Mouse (Mus musculus) cerebellum, postnatal 10 days (tissue): ENCODE data around the gene Mlf2.
"Not testable (repeated sequence)": the region's sequence is repeated elsewhere in the genome, so short reads cannot be mapped to it uniquely, and the experiment has no call there.

Experiments used
- DNase-seq, 2 experiments: peaks; one replicate each; pipeline ENCODE4 v3.0.0; 2021; ENCODE audit warnings: mixed read lengths in 2 of 2

Gene Mlf2

DNA sequence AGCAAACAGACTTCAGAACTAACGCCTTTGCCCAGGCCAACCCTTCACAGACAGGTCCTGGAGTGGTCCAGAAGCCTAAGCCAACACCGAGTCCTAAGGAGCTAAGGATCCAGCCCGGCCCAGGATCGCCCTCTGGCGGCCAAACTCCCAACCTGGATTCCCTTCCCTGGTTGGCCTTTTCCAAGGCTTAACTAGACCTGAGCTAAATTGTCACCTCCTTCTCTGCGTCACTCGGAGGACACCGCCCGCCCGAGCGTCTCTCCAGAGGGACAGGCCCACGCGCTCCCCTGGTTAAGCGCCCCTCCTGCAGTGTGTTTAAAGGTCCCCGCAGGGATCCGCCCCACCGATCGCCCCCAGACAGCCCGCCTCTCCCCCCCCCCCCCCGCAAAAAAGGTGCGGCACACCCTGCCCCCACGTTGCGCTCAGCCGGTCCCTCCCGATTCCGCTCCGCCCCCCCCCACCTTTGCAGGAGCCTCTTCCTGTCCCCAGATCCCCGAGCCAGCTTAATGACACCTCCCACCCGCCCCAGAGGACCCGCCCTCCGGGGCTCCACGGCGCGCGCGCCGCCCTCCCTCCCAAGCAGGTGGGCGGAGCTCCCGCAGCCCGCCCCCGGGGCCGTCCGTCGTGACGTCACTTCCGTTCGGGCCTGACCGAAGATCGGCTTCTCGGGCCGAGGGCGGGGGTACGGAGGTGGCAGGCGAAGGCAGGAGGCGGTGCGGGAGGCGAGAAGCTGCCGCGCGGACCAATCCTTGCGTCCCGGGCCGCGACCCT is at the start of gene Mlf2:
Gene Mlf2, plus strand, starts transcription at position 633 of the 771 bp plus-strand sequence.
- peak; percentile 100 for DNase-seq

DNA sequence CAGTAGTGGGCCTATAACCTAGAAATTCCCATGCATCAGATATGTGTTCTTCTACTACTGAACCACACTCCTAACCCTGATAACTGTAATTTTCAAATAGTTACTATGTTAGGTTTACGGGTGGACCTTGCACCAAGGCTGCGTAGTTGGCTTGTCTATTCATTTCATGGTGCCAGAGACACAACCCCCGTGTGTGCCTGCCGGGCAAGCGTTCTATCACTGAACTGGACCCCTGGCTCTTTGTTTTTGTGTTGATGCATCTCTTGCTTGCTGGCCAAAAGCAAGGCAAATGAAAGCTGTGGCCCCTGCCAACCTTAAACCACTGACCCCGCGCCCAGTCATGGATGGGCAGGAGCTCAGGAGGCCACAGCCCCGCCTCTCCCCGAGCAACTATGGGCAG is 49.4 kb upstream of the Mlf2 start:
- peak in 1 of 2 experiments; percentile 15 for DNase-seq

DNA sequence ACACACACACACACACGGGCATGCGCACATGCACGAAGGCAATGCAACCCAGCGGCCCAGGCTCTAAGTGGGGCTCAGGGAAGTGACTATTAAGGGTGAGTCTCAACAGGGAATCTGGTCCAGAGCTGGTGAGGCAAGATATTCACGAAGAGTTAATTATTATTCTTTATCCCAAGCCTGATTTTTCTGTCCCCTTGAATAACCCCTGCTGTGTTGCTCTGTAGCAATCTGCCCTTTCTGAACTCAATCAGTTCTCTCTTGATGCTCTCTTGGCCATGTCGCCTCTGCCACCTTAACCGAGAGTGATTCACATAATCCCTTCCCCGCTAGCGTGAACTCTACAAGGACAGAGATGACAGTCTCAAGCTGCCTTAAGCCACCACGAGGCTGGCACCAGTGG is 47.8 kb upstream of the Mlf2 start:
- DNase-seq, result no peak

DNA sequence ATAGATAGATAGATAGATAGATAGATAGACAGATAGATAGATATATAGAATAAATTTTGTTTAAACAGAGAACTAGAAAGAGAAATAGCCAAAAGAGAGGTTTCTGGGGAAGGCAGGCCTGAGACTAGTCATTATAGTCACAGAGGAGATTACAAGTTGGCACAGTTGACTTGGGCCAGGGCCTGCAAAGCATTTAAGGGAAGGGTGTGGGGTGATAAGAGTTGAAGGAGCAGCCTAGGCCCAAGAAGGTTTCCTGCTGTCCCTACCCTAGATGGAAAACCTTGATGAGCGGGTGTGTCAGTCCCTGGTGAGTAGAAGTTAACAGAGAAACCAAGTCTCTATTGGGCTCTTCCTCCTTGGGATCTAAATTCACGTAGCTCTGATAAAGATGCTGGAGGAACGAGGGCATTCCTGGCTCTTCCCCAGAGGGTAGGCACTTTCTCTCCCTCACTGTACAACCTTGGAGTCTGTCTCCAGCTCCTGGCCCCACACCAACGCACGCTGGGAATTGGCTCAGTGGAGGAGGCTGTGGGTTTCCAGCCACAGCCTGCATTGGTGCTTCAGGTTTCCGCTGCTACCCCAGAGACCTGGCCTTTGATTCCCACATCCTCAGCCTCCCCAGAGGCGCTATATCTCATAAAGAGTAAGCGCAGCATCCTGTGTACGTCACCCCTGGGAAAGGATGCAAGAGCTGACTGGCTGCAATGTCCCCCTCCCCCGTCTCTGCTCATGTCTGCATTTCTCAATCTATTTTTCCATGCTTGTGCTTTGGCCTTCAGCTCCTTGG is 46.3 kb upstream of the Mlf2 start:
- DNase-seq, result peak; percentile 87 to 90

DNA sequence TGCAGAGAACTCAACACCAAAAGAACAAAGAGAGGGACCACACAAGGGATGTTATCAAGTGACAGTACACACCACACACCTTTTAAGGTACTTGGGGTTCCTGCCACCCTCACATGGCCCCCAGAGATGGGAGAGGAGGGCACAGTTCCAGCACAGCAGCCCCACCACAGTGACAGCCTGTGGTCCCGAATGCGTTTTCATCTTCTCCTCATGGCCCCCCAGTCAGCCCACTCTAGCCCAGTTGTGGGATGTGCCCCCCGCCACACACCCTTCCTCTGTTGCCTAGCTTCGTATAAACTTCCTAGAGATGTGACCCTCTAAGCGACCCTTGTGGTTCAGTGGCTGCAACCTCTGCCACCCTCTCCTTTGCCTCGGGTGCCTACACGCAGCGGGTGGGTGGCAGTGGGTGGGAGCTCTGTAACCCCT is 45.2 kb upstream of the Mlf2 start:
- no peak for DNase-seq

DNA sequence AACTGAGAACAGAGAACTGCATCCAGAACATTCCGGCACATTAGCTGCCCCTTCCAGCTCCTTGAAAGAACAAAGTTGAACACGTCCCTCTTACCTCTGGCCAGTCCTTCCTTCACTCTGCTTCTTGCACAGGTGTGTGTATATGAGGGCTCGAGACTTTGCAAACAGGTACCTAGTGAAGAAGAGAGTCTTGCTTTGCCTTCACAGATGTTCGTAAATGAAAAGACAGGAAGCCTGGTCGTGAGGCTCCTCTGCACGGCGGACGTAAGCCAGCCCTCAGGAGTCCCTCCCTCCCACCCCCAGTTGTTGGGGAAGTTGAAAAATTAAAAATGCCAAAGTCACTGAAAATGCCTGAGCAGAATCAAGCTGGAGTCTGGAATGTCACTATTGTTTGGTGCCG is 43.2 kb upstream of the Mlf2 start, which contains the start of gene Cd4:
Gene Cd4, minus strand, starts transcription at position 236 of the 400 bp plus-strand sequence.
- DNase-seq, result no peak

DNA sequence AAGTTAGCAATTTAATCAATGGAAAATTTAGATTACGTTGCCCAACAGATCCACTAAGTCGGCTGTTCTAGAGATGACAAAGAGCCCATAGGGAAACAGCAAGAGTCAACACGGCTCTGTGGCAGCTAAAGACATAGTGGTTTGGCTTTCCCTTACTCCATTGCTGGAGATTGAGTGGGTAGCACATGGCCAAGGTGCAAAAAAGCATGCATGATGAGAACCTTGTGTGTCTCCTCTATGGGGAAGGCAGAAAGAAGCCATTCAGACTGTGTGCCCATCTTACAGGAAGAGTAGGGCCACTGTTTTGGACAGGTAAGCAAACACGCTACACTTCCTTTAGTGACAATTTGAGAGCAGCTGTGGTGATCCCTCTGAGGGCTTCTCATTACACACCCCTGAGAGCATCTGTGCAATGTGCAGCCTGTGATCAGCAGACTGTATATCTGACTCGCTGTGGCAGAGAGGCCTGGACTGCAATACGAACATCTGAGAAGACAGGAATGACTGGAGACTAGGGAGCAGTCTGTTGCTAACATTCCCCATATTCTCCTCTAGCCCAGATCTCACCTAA is 42.5 kb upstream of the Mlf2 start:
- no peak for DNase-seq

DNA sequence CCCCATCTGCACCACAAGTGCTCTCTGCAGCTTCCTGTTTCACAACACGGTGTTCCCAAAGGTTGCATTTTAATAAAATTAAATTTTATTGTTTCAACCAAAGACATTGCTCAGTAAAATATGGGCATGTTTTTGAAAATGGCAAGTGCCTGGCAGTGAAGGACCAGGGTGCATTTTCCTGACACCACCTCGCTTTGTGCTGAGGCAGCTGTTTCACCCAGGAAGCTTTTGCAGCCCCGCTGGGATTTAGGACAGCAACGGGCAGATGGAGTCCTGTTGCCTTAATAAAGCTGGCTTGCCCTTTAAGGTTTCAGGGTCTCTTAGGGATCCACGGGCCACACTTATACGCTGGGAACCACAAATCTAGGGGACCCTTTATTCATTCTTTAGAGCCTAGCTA is 40.2 kb upstream of the Mlf2 start:
- no peak for DNase-seq

DNA sequence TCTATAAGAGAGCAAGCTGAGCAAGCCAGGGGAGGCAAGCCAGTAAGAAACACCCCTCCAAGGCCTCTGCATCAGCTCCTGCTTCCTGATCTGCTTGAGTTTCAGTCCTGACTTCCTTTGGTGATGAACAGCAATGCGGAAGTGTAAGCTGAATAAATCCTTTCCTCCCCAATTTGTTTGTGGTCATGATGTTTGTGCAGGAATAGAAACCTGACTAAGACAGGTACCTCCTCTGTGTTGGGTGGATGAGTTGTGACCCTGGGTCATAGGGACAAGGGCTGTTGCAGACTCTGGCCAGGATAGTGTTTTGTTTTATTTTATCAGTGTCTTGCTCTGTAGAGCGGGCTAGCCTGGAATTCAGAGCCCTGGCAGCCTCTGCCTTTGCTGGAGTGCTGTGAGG is 37.1 kb upstream of the Mlf2 start:
- DNase-seq, result not testable (repeated sequence)

DNA sequence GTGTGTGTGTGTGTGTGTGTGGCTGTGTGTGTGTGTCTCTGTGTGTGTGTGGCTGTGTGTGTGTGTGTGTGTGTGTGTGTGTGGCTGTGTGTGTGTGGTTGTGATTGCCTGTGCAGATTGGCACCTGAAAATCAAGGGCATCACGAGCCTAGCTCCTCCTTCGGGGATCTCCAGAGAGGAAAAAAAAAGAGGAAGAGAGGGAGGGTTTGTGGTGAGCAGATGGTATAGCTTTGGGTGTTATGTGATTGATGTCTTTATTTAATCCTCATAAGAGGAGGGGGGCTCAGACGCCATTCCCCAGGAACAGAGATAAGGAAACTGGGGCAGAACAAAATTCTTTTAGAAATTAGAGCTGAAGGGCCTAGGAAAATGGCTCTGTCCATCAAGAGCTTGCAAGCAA is 32.8 kb upstream of the Mlf2 start:
- DNase-seq, result peak in 1 of 2 experiments; percentile 27

DNA sequence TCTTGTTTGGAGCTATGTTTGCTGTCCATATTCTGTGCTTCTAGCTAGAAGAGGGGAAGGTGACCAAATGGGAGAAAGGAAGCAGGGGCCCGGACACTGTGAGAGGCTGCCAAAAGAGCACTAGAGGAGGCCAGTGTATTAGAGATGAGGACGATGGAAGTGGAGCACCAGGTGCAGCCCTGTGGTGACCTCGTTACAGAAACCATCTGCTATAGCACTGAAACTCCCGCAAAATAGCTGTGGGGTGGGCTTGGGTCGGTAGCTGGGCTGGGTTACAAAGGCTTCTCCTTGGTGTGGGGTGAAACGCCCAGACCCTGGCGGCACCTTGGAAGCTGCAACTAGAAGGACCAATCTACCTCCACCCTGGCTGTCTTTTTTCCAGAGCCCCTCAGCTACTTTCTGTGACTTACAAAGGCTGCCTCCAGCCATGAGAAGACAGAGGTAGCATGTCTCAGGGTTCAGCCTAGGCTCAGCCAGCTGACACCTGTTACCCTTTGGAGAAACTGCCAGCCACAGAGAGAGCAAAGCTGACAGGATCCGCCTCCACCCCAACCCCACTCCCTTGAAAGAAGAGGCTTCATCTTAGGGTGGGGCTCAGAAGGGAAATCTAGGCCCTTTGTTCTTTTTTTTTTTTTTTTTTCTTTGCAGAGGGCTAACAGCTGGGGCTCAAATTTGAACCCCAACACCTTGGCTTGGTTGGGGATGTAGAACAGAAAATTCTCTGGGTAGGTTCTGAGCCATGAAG is 31.0 kb upstream of the Mlf2 start:
- peak; percentile 42 to 46 for DNase-seq

DNA sequence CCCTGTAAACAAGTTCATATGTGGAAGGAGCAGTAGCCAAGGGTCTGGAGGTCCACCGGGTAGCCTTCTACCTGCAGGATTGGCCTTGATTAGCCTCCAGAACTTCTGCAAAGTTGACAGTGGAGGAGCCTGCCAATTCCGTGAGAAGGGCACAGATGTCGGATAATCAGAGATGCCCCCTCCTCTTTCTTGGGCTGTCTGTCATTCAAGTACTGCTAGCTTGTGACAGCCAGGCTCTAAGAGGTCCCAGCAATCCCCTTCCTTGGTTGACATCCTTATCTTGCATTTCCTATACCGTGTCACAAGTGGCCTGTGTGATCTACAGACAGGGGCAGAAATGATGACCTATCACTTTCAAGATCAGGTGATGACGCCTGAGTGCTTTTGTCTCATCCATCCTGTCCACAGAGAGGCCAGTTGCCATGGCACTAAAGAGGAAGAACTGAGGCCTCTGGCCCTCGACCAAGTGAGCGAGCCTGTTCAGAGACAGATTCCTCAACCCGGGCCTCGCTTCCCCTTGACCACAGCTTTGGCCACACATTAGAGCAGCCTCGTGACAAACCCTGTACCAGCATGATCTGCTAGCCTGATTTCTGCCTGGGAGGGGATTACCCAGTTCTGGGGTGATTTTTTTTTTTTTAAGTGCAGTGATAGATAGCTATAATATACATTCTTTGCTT is 30.2 kb upstream of the Mlf2 start:
- peak; percentile 61 to 66 for DNase-seq

DNA sequence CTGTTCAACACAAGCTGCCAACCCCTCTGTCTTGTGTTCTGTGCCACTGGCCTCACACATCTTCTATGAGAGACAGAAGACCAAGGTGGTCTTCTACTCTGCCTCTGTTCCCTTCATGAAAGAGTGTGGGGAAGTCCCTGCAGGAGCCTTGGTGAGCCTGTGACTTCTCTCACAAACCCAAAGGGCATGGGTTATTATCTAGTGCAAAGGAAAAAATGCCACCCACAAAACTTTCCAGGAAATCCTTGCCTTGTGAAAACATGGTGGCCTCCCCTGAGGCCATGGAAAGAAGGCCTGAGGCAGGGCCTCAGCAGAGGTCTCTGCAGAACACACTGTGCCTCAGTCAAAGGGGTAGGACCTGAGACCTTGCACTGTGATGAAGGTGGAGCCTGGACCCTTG is 29.3 kb upstream of the Mlf2 start:
- no peak for DNase-seq

DNA sequence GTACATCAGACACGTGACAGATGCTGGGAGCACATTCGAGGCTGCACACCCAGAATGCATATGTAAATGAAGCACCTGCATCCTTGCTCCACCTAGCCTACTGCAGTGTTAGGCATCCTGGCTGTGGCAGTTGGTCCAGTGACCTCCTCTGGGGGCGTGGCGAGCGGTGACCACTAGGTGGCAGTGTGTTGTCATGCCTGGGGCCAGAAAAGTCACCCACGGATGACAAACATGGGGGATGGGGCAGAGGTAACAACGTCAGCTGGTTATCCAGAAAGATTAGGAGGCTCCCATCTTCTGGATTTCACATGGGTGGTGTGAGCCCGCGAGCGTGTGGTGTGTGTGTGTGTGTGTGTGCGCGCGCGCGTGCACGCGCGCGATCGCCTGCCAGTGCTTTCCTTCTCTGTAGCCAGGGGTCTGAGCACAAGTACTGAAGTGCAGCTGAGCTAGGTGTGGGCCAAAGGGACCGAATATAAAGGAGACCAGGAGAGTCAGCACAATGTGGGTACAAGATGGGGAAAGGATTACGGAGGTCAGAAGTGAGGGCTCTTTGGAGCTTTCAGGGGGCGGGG is 27.5 kb upstream of the Mlf2 start:
- peak; percentile 99 to 100 for DNase-seq

DNA sequence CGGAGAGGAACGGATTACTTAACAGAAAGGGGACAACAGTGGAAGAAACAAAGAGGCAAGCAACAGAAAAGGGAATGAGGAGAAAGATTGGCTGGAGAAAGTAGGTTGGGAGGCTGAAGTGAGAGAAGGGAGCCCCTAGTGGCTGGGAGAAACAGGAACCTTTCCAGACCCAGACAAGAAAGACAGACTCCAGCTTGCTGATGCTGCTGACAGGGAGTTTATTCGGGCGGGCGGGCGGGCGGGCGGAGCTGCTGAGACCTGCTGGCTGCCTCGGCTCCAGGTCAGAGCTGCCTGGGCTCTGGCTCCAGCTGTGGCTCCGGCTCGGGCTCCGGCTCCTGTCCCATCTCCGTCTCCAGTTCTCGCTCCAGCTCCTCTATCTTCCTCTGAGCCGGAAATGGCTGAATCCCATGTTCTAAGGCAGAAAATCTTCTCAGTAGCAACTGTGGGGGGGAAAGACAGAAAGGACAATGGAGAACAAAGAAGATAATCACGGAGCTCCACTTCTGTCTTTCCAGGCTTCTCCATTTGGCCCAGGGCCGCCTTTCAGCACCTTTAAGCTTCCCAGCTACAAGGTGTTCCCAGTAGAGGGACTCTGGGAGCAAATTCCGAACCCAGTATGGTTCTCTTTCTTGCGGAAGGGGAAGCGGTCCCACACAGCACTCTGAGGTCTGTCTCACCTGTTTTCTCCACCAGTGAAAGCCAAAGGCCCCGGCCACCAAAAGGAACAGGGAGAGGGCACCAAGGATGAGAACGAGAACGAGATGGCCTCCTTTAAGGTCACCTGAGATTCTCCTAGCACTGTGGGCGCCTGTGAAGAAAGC is 26.8 kb upstream of the Mlf2 start:
- peak; percentile 87 to 89 for DNase-seq

DNA sequence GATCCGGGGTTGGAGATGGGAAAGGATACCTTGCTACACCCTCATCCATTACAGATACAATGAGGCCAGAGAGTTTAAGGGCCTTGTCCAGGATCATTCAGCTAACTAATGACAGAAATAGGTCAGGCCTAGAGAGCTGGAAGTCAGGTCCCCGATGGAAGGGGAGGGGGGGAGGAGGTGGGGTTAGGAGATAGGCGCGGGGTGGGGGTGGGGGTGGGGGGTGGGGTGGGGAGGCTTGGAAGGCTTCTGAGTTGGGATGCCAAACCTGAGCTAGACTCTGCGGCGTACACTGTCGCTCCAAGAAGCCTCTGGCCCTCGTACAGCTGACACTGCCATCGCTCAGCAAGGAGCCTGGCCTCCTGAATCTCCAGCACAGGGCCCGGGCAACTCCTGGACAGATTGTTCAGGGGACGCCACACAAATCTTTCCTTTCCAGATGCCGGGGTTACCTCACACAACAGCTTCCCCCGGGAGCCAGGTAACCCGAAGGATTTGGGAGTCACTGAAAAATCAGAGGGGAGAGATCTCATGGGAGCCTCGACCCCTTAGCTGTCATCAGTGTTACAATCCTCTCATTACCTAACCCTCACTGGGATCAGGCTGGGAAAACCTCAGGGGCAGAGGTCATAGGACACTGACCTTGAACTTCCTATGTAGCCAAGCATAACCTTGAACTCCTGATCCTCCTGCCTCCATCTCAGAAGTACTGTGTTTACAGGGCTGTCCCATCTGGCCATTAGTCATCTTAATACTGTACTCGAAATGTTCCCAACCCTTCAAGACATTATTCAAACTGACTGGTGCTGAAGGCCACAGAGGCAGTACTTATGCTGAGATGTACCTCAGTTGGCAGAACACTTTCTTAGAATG is 26.0 kb upstream of the Mlf2 start:
- peak; percentile 59 to 67 for DNase-seq

DNA sequence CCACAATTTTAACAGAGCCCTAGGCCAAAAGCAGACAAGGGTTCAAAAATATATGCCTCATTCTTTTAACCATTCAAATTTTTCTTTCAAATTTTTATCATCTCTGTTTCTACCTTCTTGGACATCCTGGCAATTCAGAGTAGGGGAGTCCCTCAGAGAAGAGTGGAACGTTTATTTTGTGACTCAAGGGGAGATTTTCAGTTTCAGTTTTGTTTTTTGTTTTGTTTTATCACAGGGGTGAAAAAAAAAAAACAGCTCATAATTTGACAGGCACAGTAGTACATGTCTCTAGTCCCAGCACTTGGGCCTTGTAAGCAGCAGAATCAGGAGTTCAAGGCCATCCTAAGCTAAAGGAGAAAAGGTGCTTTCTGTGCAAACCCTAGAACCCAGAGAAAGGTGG is 23.4 kb upstream of the Mlf2 start:
- DNase-seq, result no peak

DNA sequence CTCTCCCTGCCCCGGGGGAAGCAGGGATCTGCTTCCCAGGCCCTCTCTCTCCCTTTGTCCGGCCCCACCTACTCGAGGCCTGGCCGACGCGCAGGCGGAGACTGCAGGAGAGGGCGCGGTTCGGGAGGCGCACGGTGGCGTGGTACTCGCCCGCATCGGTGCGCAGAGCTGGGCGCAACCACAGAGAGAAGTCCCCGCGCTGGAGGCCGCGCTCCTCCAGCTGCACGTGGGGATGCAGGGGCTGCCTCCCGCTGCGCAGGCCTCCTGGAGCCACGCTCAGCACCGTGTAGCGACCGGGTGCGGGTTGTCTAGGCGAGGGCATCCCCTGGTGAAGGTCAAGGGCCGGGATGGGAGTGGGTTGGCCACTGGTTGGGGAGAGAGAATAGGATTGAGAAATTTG is 21.2 kb upstream of the Mlf2 start:
- peak in 1 of 2 experiments; percentile 39 for DNase-seq

DNA sequence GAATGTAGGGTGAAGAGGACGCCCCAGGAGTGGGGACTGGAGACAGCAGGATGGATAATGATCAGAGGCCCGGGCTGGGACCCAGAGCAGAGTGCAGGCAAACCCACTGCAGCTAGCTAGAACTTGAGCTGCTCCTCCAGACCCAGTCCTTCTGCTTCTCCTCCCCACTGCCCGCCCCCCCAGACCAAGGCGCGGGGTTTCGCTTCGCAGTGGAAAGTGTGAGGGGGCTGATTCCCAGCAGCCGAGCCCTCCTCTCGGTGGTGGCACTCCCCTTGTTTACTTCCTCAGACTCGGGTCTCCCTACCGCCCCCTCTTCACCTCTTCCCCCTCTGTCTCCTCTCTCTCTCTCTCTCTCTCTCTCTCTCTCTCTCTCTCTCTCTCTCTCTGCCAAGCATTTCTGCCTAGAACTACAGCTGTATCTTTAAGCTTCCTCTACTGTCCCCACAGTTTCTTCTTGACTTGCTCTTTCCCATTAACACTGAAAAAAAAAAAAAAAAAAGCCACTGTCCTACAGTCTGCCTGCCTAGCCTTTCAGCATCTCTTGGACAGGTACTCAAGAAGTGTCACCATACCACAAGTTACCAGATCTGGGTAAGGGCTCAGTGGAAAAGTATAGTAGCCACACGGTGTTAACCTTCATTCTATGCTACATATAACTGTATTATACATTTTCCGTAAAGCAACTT is 19.5 kb upstream of the Mlf2 start, which contains the start of gene Lag3:
Gene Lag3, minus strand, starts transcription at position 173 of the 686 bp plus-strand sequence.
- no peak for DNase-seq
